Mouse (Mus musculus): Measurements from ENCODE around the gene Itgb1.

GRCm38 (mm10) chr8:128704836-128705235 is 19.4 kb downstream of the Itgb1 start:
- TF ChIP-seq EP300 (IDR thresholded peaks at IDR 0.05; ENCODE audit: low read depth in 1 of 2, low read length in 2 of 2): no peak
- no peak for TF ChIP-seq TBP (IDR thresholded peaks at IDR 0.05; ENCODE audit: low read depth, low read length)

Data from MEL (cell line).